Comparison of ENCODE assay signal across 8 mouse cellular contexts in genomic region chr11:104549438-104550405, GRCm38 (mm10). TPM values are rescaled to one million over a fixed set of nuclear protein-coding genes. Genes with fewer than 3 reads are reported as not detected.
A peak's percentile ranks its signal among the peaks of the same experiment; 100 is the strongest.
DNase-seq lines count a peak whose midpoint lies in the region; ATAC-seq and TF ChIP-seq lines count a peak whose summit lies in the region.

No protein-coding gene starts in this region.

- peak overlapping the region; percentile 72 for H3K27ac ChIP-seq in cerebellum, adult 2 months (ENCODE audit: insufficient read depth, low read length)
- H3K27ac ChIP-seq in forebrain, embryonic 13.5 days, result peak overlapping the region; percentile 83
- H3K27ac ChIP-seq in hindbrain, postnatal 0 days, result peak overlapping the region; percentile 94
- peak overlapping the region; percentile 90 for H3K27ac ChIP-seq in liver, embryonic 12.5 days
- H3K27ac ChIP-seq in testis, adult 2 months (ENCODE audit: control insufficient read depth, insufficient read depth, low read depth, low read length), result peak overlapping the region; percentile 100

- H3K4me2 ChIP-seq in forebrain, embryonic 13.5 days, result peak overlapping the region; percentile 75
- peak overlapping the region; percentile 67 for H3K4me2 ChIP-seq in hindbrain, postnatal 0 days (ENCODE audit: low read depth, low read length)
- H3K4me2 ChIP-seq in liver, embryonic 12.5 days, result peak overlapping the region; percentile 72

- peak; percentile 52; the same call in 1 of the 2 replicates for ATAC-seq in forebrain, embryonic 13.5 days
- ATAC-seq in hindbrain, postnatal 0 days, result peak; percentile 75
- ATAC-seq in liver, embryonic 12.5 days, result peak; percentile 77
- peak; percentile 29 for ATAC-seq in monocyte, adult 5-6 weeks (replicated peaks; ENCODE audit: insufficient number of reproducible peaks, low FRiP score, low TSS enrichment, poor library complexity, severe bottlenecking)

- peaks cover 12% of the 10 kb centered on the region for H3K36me3 ChIP-seq in forebrain, embryonic 13.5 days (ENCODE audit: poor library complexity, severe bottlenecking)
- H3K36me3 ChIP-seq in hindbrain, postnatal 0 days (ENCODE audit: insufficient read depth, low read length), result no peaks in the 10 kb centered on the region
- peaks cover 20% of the 10 kb centered on the region for H3K36me3 ChIP-seq in liver, embryonic 12.5 days
- no peaks in the 10 kb centered on the region for H3K36me3 ChIP-seq in testis, adult 2 months (ENCODE audit: control insufficient read depth, insufficient read depth, low read length)

- TF ChIP-seq CTCF in cerebellum, adult 2 months (IDR thresholded peaks at IDR 0.05; ENCODE audit: borderline replicate concordance, insufficient read depth, low read depth, low read length), result no peak
- no peak for TF ChIP-seq CTCF in hindbrain, postnatal 0 days (IDR thresholded peaks at IDR 0.05; ENCODE audit: low read depth)
- no peak for TF ChIP-seq CTCF in testis, adult 2 months (IDR thresholded peaks at IDR 0.05; ENCODE audit: control insufficient read depth, insufficient read depth, insufficient replicate concordance, low read depth, low read length)

- TF ChIP-seq POLR2A in cerebellum, adult 2 months (IDR thresholded peaks at IDR 0.05; ENCODE audit: borderline replicate concordance, insufficient read depth, low read length), result no peak
- no peak for TF ChIP-seq POLR2A in testis, adult 2 months (IDR thresholded peaks at IDR 0.05; ENCODE audit: control insufficient read depth, low read depth, low read length)

- H3K4me1 ChIP-seq in cerebellum, adult 2 months (ENCODE audit: control insufficient read depth, insufficient read depth, low read length), result peaks cover 6% of the 10 kb centered on the region; the same call in 1 of the 2 replicates
- peaks cover 31% of the 10 kb centered on the region for H3K4me1 ChIP-seq in forebrain, embryonic 13.5 days
- H3K4me1 ChIP-seq in hindbrain, postnatal 0 days (ENCODE audit: insufficient read depth, low read length), result peaks cover 10% of the 10 kb centered on the region; the same call in 1 of the 2 replicates
- peaks cover 48% of the 10 kb centered on the region for H3K4me1 ChIP-seq in liver, embryonic 12.5 days
- peaks cover 2% of the 10 kb centered on the region; the same call in 1 of the 2 replicates for H3K4me1 ChIP-seq in testis, adult 2 months (ENCODE audit: control insufficient read depth, insufficient read depth, low read length)

- H3K27me3 ChIP-seq in cerebellum, adult 2 months (ENCODE audit: control insufficient read depth, insufficient read depth, low read length), result no peaks in the 10 kb centered on the region
- H3K27me3 ChIP-seq in forebrain, embryonic 13.5 days, result no peaks in the 10 kb centered on the region
- no peaks in the 10 kb centered on the region for H3K27me3 ChIP-seq in hindbrain, postnatal 0 days (ENCODE audit: insufficient read depth, low read length)
- no peaks in the 10 kb centered on the region; the same call in 1 of the 2 replicates for H3K27me3 ChIP-seq in liver, embryonic 12.5 days (replicated peaks)
- H3K27me3 ChIP-seq in testis, adult 2 months (ENCODE audit: control insufficient read depth, insufficient read depth, low read length), result no peaks in the 10 kb centered on the region

- H3K9ac ChIP-seq in forebrain, embryonic 13.5 days, result peak overlapping the region; percentile 99
- peak overlapping the region; percentile 100 for H3K9ac ChIP-seq in hindbrain, postnatal 0 days (replicated peaks; ENCODE audit: low read length)
- peak overlapping the region; percentile 99 for H3K9ac ChIP-seq in liver, embryonic 12.5 days

- WGBS in cerebellum, adult 2 months, result under 1% methylated on average over 53 of the region's 53 CpGs
- under 1% methylated on average over 53 of the region's 53 CpGs for WGBS in forebrain, embryonic 13.5 days
- under 1% methylated on average over 53 of the region's 53 CpGs for WGBS in hindbrain, postnatal 0 days
- WGBS in liver, embryonic 12.5 days (ENCODE audit: insufficient replicate concordance), result under 1% methylated on average over 53 of the region's 53 CpGs

- no peaks in the 10 kb centered on the region for H3K9me3 ChIP-seq in forebrain, embryonic 13.5 days (replicated peaks)
- H3K9me3 ChIP-seq in hindbrain, postnatal 0 days (ENCODE audit: low read length), result no peaks in the 10 kb centered on the region
- no peaks in the 10 kb centered on the region for H3K9me3 ChIP-seq in liver, embryonic 12.5 days (replicated peaks)

- H3K4me3 ChIP-seq in cerebellum, adult 2 months (replicated peaks; ENCODE audit: insufficient read depth, low read depth, low read length), result peak overlapping the region; percentile 75
- H3K4me3 ChIP-seq in forebrain, embryonic 13.5 days, result peak overlapping the region; percentile 89
- H3K4me3 ChIP-seq in hindbrain, postnatal 0 days (ENCODE audit: low read length), result peak overlapping the region; percentile 96
- peak overlapping the region; percentile 93 for H3K4me3 ChIP-seq in liver, embryonic 12.5 days
- peak overlapping the region; percentile 100 for H3K4me3 ChIP-seq in testis, adult 2 months (ENCODE audit: control insufficient read depth, low read depth, low read length)

- DNase-seq in cerebellum, adult 2 months, result peak in 1 of 2 experiments; percentile 13
- DNase-seq in cerebellum, adult 9-10 months, result no peak
- DNase-seq in adrenal gland, postnatal 36 days, result peak; percentile 79 to 85
- peak; percentile 73 for DNase-seq in hindbrain, postnatal 0 days (ENCODE audit: low spot score)

RNA-seq across cellular contexts. Expression of gene Cdc27, which starts 0.7 kb away (rescaled TPM):
- polyA plus RNA-seq in cerebellum, adult 2 months (2012; rRNA removed), result 20.9 and 22.4 TPM in 2 replicates
- 10 to 100 TPM; 63.3 to 71.5 TPM for total RNA-seq in adrenal gland, postnatal 36 days (2021)
- polyA plus RNA-seq in forebrain, embryonic 13.5 days (2015; fragmentation: Nextera tagmentation; extraction: Ambion mirVana), result 43.7 and 51.4 TPM in 2 replicates
- total RNA-seq in hindbrain, postnatal 0 days (2014; rRNA removed), result 23.8 and 27.4 TPM in 2 replicates
- 38.2 and 39.1 TPM in 2 replicates for polyA plus RNA-seq in hindbrain, postnatal 0 days (2015; fragmentation: Nextera tagmentation; extraction: Ambion mirVana)
- 32.2 and 33.1 TPM in 2 replicates for polyA plus RNA-seq in liver, embryonic 12.5 days (2016; fragmentation: Nextera tagmentation; extraction: Ambion mirVana)
- 25.5 to 39.0 TPM (median 33.4 TPM) in 3 replicates for total RNA-seq in monocyte, adult 5-6 weeks (2017)
- 24.9 and 29.5 TPM in 2 replicates for polyA plus RNA-seq in testis, adult 2 months (2012; rRNA removed)

RNA-seq across cellular contexts. Expression of gene Myl4, which starts 0.7 kb away (rescaled TPM):
- polyA plus RNA-seq in cerebellum, adult 2 months (2012; rRNA removed), result 2.2 and 2.5 TPM in 2 replicates
- 1 to 10 TPM; 3.1 to 3.4 TPM for total RNA-seq in adrenal gland, postnatal 36 days (2021)
- polyA plus RNA-seq in forebrain, embryonic 13.5 days (2015; fragmentation: Nextera tagmentation; extraction: Ambion mirVana), result 1.2 and 2.8 TPM in 2 replicates
- total RNA-seq in hindbrain, postnatal 0 days (2014; rRNA removed), result 1.2 and 1.7 TPM in 2 replicates
- polyA plus RNA-seq in hindbrain, postnatal 0 days (2015; fragmentation: Nextera tagmentation; extraction: Ambion mirVana), result 5.6 and 5.9 TPM in 2 replicates
- polyA plus RNA-seq in liver, embryonic 12.5 days (2016; fragmentation: Nextera tagmentation; extraction: Ambion mirVana), result 1.5 and 3.5 TPM in 2 replicates
- 5.0 to 11.6 TPM (median 8.8 TPM) in 3 replicates for total RNA-seq in monocyte, adult 5-6 weeks (2017)
- polyA plus RNA-seq in testis, adult 2 months (2012; rRNA removed), result 57.4 and 63.7 TPM in 2 replicates

RNA-seq across cellular contexts. Expression of gene Itgb3, which starts 58.1 kb away (rescaled TPM):
- 2.0 and 2.1 TPM in 2 replicates for polyA plus RNA-seq in cerebellum, adult 2 months (2012; rRNA removed)
- 10 to 100 TPM in 1 of 2 experiments, 1 to 10 TPM in 1; 5.1 to 18.0 TPM for total RNA-seq in adrenal gland, postnatal 36 days (2021)
- polyA plus RNA-seq in forebrain, embryonic 13.5 days (2015; fragmentation: Nextera tagmentation; extraction: Ambion mirVana), result 0.43 and 0.89 TPM in 2 replicates
- 1.7 TPM in 2 replicates for total RNA-seq in hindbrain, postnatal 0 days (2014; rRNA removed)
- 0.82 and 1.0 TPM in 2 replicates for polyA plus RNA-seq in hindbrain, postnatal 0 days (2015; fragmentation: Nextera tagmentation; extraction: Ambion mirVana)
- 33.1 and 36.4 TPM in 2 replicates for polyA plus RNA-seq in liver, embryonic 12.5 days (2016; fragmentation: Nextera tagmentation; extraction: Ambion mirVana)
- total RNA-seq in monocyte, adult 5-6 weeks (2017), result 17.2 to 45.7 TPM (median 24.2 TPM) in 3 replicates
- polyA plus RNA-seq in testis, adult 2 months (2012; rRNA removed), result 1.3 and 1.4 TPM in 2 replicates

Comparison
In these comparisons a context has a peak if more than half of its experiments do, and no peak if none do; other contexts are left out.
1. RNA of gene Itgb3, which starts 58.1 kb away (polyA plus RNA-seq): 33.1 to 36.4 TPM in liver, embryonic 12.5 days; 2.0 to 2.1 TPM in cerebellum, adult 2 months, 1.3 to 1.4 TPM in testis, adult 2 months, 0.82 to 1.0 TPM in hindbrain, postnatal 0 days and 0.43 to 0.89 TPM in forebrain, embryonic 13.5 days; every median in the first group is over 10 times any median in the second.
2. Peak in every context shown above with its lines, with median percentiles within 50 percentile points of each other: H3K27ac ChIP-seq, H3K4me3 ChIP-seq, ATAC-seq, H3K4me2 ChIP-seq and H3K9ac ChIP-seq.